ENCODE assay signal across 17 mouse cellular contexts in the genomic region with DNA sequence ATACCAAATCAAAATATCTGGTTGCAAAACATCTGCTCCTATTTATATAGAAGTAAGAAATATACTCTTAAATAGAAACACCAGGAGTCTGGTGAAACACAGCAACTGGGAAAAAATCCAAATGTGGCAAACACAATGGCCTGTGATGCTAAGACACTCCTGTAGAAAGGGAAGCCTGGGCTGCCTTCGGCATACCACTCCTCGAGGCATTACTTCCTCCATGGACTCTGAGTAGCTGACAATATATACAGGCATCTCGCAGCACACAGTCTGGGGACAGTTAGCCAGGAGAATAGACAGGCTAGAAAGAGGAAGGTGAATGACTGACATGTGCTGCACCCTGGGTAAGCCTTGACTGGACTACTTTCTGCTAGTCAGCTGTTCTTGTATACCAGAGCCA.
DNase-seq lines count a peak whose midpoint lies in the region; ATAC-seq and TF ChIP-seq lines count a peak whose summit lies in the region.
"Had no signal": no experiment of that assay in that cellular context is flagged by ENCODE, and none has a peak within 500 bp of the region (broad histone marks: within the 10 kb centered on the region; RNA-seq: fewer than 3 reads in every experiment).

No protein-coding gene starts in this region.

- no peak overlapping the region for H3K4me3 ChIP-seq in liver, postnatal 0 days (ENCODE audit: low read depth, low read length)
- no peak overlapping the region for H3K4me3 ChIP-seq in liver, embryonic 12.5 days
- H3K4me3 ChIP-seq in macrophage (ENCODE audit: inconsistent target), result no peak overlapping the region
- H3K4me3 ChIP-seq in intestine, postnatal 0 days (ENCODE audit: low read depth, low read length), result no peak overlapping the region
- H3K4me3 ChIP-seq: hindbrain, embryonic 10.5 days; midbrain, embryonic 13.5 days had no signal

- H3K4me2 ChIP-seq in liver, postnatal 0 days (ENCODE audit: low read depth, low read length), result no peak overlapping the region
- H3K4me2 ChIP-seq in liver, embryonic 12.5 days, result no peak overlapping the region
- H3K4me2 ChIP-seq in intestine, postnatal 0 days (replicated peaks; ENCODE audit: low read depth), result no peak overlapping the region
- H3K4me2 ChIP-seq: midbrain, embryonic 13.5 days had no signal

- H3K4me1 ChIP-seq in liver, postnatal 0 days (ENCODE audit: insufficient read depth), result peaks cover 3% of the 10 kb centered on the region; the same call in 1 of the 2 replicates
- no peaks in the 10 kb centered on the region for H3K4me1 ChIP-seq in liver, embryonic 12.5 days
- no peaks in the 10 kb centered on the region for H3K4me1 ChIP-seq in intestine, postnatal 0 days (replicated peaks; ENCODE audit: control insufficient read depth, insufficient read depth, low read length)

- WGBS in liver, postnatal 0 days (ENCODE audit: insufficient replicate concordance), result 42% methylated on average over 3 of the region's 3 CpGs
- 25% methylated on average over 3 of the region's 3 CpGs for WGBS in liver, embryonic 12.5 days (ENCODE audit: insufficient replicate concordance)
- 9% methylated on average over 3 of the region's 3 CpGs for WGBS in macrophage (ENCODE audit: missing documents)
- 62% methylated on average over 3 of the region's 3 CpGs for WGBS in intestine, postnatal 0 days

- TF ChIP-seq EP300 in liver, postnatal 0 days (IDR thresholded peaks at IDR 0.05; ENCODE audit: low read depth), result no peak

- H3K27ac ChIP-seq in liver, postnatal 0 days (ENCODE audit: low read depth), result no peak overlapping the region
- H3K27ac ChIP-seq in liver, embryonic 12.5 days, result no peak overlapping the region
- H3K27ac ChIP-seq in macrophage, result peak overlapping the region; percentile 82
- H3K27ac ChIP-seq in intestine, postnatal 0 days (ENCODE audit: low read depth, low read length), result no peak overlapping the region
- H3K27ac ChIP-seq: hindbrain, embryonic 10.5 days; midbrain, embryonic 13.5 days had no signal

- no peak for DNase-seq in liver, postnatal 0 days
- peak; percentile 41 for DNase-seq in MEL-GATA-1-ER (ENCODE audit: extremely low read depth, low read depth)
- DNase-seq in brain, adult 2 months (ENCODE audit: low read depth, low spot score), result peak; percentile 44
- DNase-seq in left cerebral cortex, adult 11 months (ENCODE audit: low spot score), result no peak
- DNase-seq: adrenal gland, postnatal 14 days; cerebellum, adult 9-11 months; kidney, adult 8-10 months; kidney, postnatal 4 days; lung, adult 18-20 months; lung, postnatal 4 days had no signal

- no peaks in the 10 kb centered on the region for H3K79me2 ChIP-seq in macrophage (ENCODE audit: inconsistent target)

- H3K36me3 ChIP-seq in liver, postnatal 0 days (replicated peaks; ENCODE audit: insufficient read depth, low read length), result no peaks in the 10 kb centered on the region
- H3K36me3 ChIP-seq in liver, embryonic 12.5 days, result no peaks in the 10 kb centered on the region
- no peaks in the 10 kb centered on the region for H3K36me3 ChIP-seq in macrophage (ENCODE audit: inconsistent target)
- no peaks in the 10 kb centered on the region for H3K36me3 ChIP-seq in intestine, postnatal 0 days (ENCODE audit: control insufficient read depth, insufficient read depth)
- H3K36me3 ChIP-seq: hindbrain, embryonic 10.5 days; midbrain, embryonic 13.5 days had no signal

- H3K9ac ChIP-seq in liver, postnatal 0 days (replicated peaks), result no peak overlapping the region
- no peak overlapping the region for H3K9ac ChIP-seq in liver, embryonic 12.5 days
- H3K9ac ChIP-seq in intestine, postnatal 0 days (ENCODE audit: low read depth, low read length), result no peak overlapping the region
- H3K9ac ChIP-seq: midbrain, embryonic 13.5 days had no signal

- H3K27me3 ChIP-seq in liver, postnatal 0 days (ENCODE audit: insufficient read depth, low read length), result no peaks in the 10 kb centered on the region
- no peaks in the 10 kb centered on the region for H3K27me3 ChIP-seq in liver, embryonic 12.5 days (replicated peaks)
- H3K27me3 ChIP-seq in intestine, postnatal 0 days (replicated peaks; ENCODE audit: control insufficient read depth, insufficient read depth, low read length), result no peaks in the 10 kb centered on the region
- H3K27me3 ChIP-seq: CH12.LX; midbrain, embryonic 13.5 days had no signal

- 0 out of 2 replicates have a peak, but pooled peaks have one; percentile 21 for ATAC-seq in liver, postnatal 0 days
- ATAC-seq in liver, embryonic 12.5 days, result no peak
- no peak for ATAC-seq in intestine, postnatal 0 days
- ATAC-seq: forebrain, embryonic 14.5 days; midbrain, embryonic 13.5 days had no signal

- H3K9me3 ChIP-seq in liver, postnatal 0 days (ENCODE audit: low read length), result no peaks in the 10 kb centered on the region
- H3K9me3 ChIP-seq in liver, embryonic 12.5 days (replicated peaks), result no peaks in the 10 kb centered on the region
- H3K9me3 ChIP-seq in intestine, postnatal 0 days (ENCODE audit: control insufficient read depth), result no peaks in the 10 kb centered on the region
- H3K9me3 ChIP-seq: hindbrain, embryonic 10.5 days; midbrain, embryonic 13.5 days had no signal

- no peak for TF ChIP-seq CTCF in liver, postnatal 0 days (IDR thresholded peaks at IDR 0.05; ENCODE audit: low read depth)
- TF ChIP-seq CTCF in intestine, postnatal 0 days (IDR thresholded peaks at IDR 0.05; ENCODE audit: low read depth), result no peak

Comparison
In these comparisons a context has a peak if more than half of its experiments do, and no peak if none do; other contexts are left out.
1. DNase-seq: peak in MEL-GATA-1-ER (single experiment) and brain, adult 2 months (single experiment); none in liver, postnatal 0 days (single experiment) and left cerebral cortex, adult 11 months (single experiment).